Mouse (Mus musculus) stomach, postnatal 0 days (tissue): ENCODE measurements around the gene Sh3pxd2b.

Experiments used
- CTCF ChIP-seq: IDR thresholded peaks from 2 replicates; pipeline ENCODE4 v1.5.1; 2016; ENCODE audit warnings: antibody characterized with exemption, low read depth, mild to moderate bottlenecking, moderate library complexity
- EP300 ChIP-seq: optimal IDR thresholded peaks from 2 replicates; pipeline ENCODE3; 2016; ENCODE audit warnings: antibody characterized with exemption

GRCm38 (mm10) chr11:32368986-32369385, 21.4 kb downstream of the Sh3pxd2b start:
- TF ChIP-seq EP300 (no peak), CTCF (no peak)
